Mouse (Mus musculus): Measurements from ENCODE around the gene Muc4.

Gene Muc4

GRCm38 (mm10) chr16:32735586-32735985 is at the start of gene Muc4:
Muc4 (plus strand) TSS chr16:32735886.
- DNase-seq (ENCODE audit: low spot score) = no peak

GRCm38 (mm10) chr16:32685998-32686397 is 49.7 kb upstream of the Muc4 start:
- no peak for DNase-seq (ENCODE audit: low spot score)

GRCm38 (mm10) chr16:32687221-32687620 is 48.5 kb upstream of the Muc4 start:
- DNase-seq (ENCODE audit: low spot score) = no peak

GRCm38 (mm10) chr16:32688770-32689169 is 46.9 kb upstream of the Muc4 start:
- DNase-seq (ENCODE audit: low spot score) = peak; percentile 29

GRCm38 (mm10) chr16:32689501-32689900 is 46.2 kb upstream of the Muc4 start:
- peak; percentile 57 for DNase-seq (ENCODE audit: low spot score)

GRCm38 (mm10) chr16:32696841-32697464 is 38.7 kb upstream of the Muc4 start:
- DNase-seq (ENCODE audit: low spot score) = no peak

GRCm38 (mm10) chr16:32697665-32698446 is 37.8 kb upstream of the Muc4 start:
- no peak for DNase-seq (ENCODE audit: low spot score)

- no peak for DNase-seq (ENCODE audit: low spot score)
Measured at GRCm38 (mm10) chr16:32698550-32698949, 37.1 kb upstream of the Muc4 start.

GRCm38 (mm10) chr16:32703312-32703912 is 32.3 kb upstream of the Muc4 start:
- DNase-seq (ENCODE audit: low spot score) = no peak

GRCm38 (mm10) chr16:32705606-32706005 is 30.1 kb upstream of the Muc4 start:
- DNase-seq (ENCODE audit: low spot score) = no peak

- no peak for DNase-seq (ENCODE audit: low spot score)
Measured at GRCm38 (mm10) chr16:32707111-32707823, 28.4 kb upstream of the Muc4 start.

- DNase-seq (ENCODE audit: low spot score) = no peak
Measured at GRCm38 (mm10) chr16:32707824-32708456, 27.7 kb upstream of the Muc4 start.

- DNase-seq (ENCODE audit: low spot score) = no peak
Measured at GRCm38 (mm10) chr16:32708457-32709033, 27.1 kb upstream of the Muc4 start.

GRCm38 (mm10) chr16:32709116-32709515 is 26.6 kb upstream of the Muc4 start:
- DNase-seq (ENCODE audit: low spot score) = no peak

- DNase-seq (ENCODE audit: low spot score) = no peak
Measured at GRCm38 (mm10) chr16:32710426-32711070, 25.1 kb upstream of the Muc4 start.

GRCm38 (mm10) chr16:32712202-32712601 is 23.5 kb upstream of the Muc4 start:
- no peak for DNase-seq (ENCODE audit: low spot score)

- no peak for DNase-seq (ENCODE audit: low spot score)
Measured at GRCm38 (mm10) chr16:32713556-32713955, 22.1 kb upstream of the Muc4 start.

GRCm38 (mm10) chr16:32715364-32715763 is 20.3 kb upstream of the Muc4 start:
- no peak for DNase-seq (ENCODE audit: low spot score)

- DNase-seq (ENCODE audit: low spot score) = no peak
Measured at GRCm38 (mm10) chr16:32723163-32723562, 12.5 kb upstream of the Muc4 start.

GRCm38 (mm10) chr16:32723767-32724166 is 11.9 kb upstream of the Muc4 start:
- DNase-seq (ENCODE audit: low spot score) = no peak

GRCm38 (mm10) chr16:32724259-32724658 is 11.4 kb upstream of the Muc4 start:
- DNase-seq (ENCODE audit: low spot score) = no peak

Measured in layer of hippocampus, adult 9-10 months (tissue).